Mouse (Mus musculus): ENCODE results near the gene Efhd1.

DNA sequence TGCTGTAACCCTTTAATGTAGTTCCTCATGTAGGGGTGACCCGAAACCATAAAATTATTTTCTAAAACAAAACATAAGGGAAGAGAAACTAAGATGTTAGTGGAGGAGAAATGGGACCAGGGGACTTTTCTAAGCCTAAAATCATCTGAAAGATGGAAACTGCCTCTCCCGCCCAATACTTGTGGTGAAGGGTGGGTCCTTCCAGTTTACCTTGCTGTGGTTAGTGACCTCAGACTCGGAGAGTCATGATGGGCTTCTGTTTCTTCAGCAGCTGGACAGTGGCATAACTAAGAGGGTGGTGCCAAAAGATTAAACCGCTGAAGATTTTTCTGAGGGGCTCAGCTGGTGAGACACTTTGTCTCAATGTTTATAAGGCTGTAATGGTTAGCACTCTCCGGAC, 16.1 kb downstream of the Efhd1 start:
- TF ChIP-seq CTCF (IDR thresholded peaks at IDR 0.05; ENCODE audit: borderline replicate concordance, insufficient read depth, low read length) (no peak), POLR2A (IDR thresholded peaks at IDR 0.05; ENCODE audit: low read depth, low read length) (no peak)
